Mouse (Mus musculus) bone marrow macrophage, adult 2 months (primary cell): ENCODE results near the gene Raet1e.
"Not testable (repeated sequence)": the region's sequence is repeated elsewhere in the genome, so short reads cannot be mapped to it uniquely, and the experiment has no call there.

Source experiments
- CTCF ChIP-seq: IDR thresholded peaks from 2 replicates; pipeline ENCODE4 v1.5.1; 2012; ENCODE audit warnings: low read depth, mild to moderate bottlenecking, low read length, moderate library complexity
- POLR2A ChIP-seq: IDR thresholded peaks from 2 replicates; pipeline ENCODE4 v1.6.1; 2012; ENCODE audit warnings: mild to moderate bottlenecking, low read depth, low read length, borderline replicate concordance

GRCm38 (mm10) chr10:22154127-22154526 is 4.2 kb upstream of the Raet1e start:
- TF ChIP-seq CTCF, POLR2A: not testable (repeated sequence)
